Mouse (Mus musculus): ENCODE measurements around the gene Acin1.
A peak's percentile ranks its signal among the peaks of the same experiment; 100 is the strongest.

Gene Acin1

DNA sequence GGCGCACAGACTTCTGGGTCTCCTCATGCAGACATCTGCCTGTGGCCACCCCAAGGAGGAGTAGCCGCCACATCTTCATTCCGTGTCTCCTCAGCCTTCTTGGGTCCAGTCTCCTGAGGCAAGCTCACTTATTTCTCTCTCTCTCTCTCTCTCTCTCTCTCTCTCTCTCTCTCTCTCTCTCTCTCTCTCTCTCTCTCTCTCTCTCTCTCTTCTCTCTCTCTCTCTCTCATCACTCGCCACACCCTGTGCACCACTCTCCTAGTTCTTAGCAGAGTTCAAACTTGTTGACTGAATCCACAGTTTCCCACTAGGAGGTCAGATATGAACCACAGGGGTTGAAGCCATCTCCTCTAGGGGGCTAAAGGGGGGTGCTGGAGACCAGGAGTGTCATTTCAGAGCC, 12.0 kb upstream of the Acin1 start, which contains the start of gene Gm29776:
Gene Gm29776 (minus strand): TSS at position 101 of the 400 bp plus-strand sequence.
- DNase-seq (ENCODE audit: low read depth, low spot score) = no peak

DNA sequence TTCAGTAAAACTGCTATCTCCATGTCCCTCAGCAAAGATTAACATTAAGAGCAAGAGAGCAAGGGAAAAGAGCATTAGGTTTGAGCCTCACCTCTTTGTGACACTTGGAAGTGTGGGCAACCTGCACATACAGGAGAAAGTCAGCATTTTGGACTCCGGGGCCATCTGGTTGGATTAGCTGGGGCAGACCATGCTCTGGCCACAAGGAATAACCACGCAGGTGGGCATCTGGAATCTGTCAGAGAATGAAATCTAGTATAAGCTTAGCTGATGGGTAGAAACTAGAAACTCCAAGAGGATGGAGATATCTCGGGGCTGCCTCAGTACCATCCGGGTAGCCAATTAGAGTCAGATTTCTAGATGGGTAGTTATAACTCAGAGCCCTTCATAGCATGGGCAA, 10.0 kb upstream of the Acin1 start:
- DNase-seq (ENCODE audit: low read depth, low spot score) = no peak

DNA sequence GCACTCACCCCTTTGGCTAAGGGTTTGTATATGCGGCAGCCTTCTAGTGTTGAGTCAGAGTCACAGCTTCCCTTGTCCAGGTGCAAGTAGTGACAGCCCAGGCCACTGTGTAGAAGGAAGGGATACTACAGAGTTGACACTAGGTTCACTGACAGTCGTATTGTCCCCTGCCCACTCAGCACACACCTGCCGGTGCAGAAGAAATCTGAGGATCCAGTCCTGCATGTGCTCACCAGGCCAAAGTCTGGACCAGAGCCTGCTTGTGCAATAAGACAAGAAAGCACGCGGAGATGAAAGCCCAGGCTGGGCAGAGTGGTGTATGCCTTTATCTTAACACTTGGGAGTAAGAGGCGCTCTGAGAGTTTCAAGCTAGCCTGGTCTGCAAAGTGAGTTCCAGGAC, 8.3 kb upstream of the Acin1 start:
- no peak for DNase-seq (ENCODE audit: low read depth, low spot score)

GRCm38 (mm10) chr14:54687251-54687650, 520 bp upstream of the Acin1 start:
- no peak for DNase-seq (ENCODE audit: low read depth, low spot score)

DNA sequence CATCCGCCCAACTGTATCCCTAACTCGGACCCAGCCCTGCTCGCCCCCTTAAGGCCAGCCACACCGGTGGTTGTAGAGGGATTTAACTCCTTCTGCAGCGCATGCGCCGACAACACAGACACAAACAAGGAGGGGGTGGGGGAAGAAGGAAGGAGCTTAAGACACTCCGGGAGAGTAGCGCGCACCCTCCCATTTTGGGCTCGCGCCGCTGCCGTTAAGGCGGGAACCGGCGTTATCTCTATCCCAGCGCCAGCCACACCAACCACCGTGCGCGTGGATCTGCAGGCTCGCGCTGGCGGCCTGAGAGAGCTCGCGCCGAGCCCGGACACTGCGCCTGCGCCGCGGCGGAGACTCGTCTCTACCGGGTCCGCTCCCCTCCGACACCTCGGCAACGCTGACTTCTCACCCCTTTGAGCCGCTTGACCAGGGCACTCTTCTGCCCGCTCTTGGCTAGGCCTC, 639 bp downstream of the Acin1 start, which contains the start of gene 1700123O20Rik:
Gene 1700123O20Rik (plus strand): TSS at position 154 of the 459 bp plus-strand sequence.
- DNase-seq (ENCODE audit: low read depth, low spot score) = peak; percentile 85

DNA sequence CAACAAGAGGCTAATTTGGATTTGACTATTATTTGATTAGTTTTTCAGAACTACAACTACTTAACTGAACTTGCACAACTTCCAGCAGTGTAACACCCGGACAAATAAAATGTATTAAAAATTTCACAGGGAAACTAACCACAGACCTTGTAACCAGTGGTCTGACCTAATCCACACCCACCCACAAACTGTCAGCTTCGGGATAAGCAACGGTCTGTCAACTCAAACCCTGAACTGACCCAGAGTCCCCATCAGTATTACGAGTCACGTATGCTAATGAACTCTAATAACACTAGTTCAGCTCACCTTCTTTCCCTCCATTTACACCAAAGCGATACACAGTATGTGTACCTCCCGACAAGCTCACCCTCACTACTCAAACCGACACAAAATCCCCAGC, 1.3 kb downstream of the Acin1 start:
- no peak for DNase-seq (ENCODE audit: low read depth, low spot score)

DNA sequence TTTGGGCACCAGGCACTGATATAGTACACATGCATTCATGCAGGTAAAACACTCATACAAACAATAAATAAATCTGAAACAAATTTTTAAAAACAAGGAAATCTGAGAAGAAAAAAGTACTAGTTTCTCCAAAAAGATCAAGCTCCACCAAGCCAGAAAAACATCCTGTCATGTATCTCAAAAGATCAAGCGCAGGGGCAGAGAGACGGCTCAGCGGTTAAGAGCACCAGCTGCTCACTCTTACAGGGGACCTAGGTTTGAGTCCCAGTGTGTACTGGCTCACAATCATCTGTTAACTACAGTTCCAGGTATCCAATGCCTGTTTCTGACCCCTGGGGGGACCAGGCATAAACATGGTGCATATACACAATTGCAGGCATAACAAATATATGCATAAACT, 4.3 kb downstream of the Acin1 start:
- no peak for DNase-seq (ENCODE audit: low read depth, low spot score)

DNA sequence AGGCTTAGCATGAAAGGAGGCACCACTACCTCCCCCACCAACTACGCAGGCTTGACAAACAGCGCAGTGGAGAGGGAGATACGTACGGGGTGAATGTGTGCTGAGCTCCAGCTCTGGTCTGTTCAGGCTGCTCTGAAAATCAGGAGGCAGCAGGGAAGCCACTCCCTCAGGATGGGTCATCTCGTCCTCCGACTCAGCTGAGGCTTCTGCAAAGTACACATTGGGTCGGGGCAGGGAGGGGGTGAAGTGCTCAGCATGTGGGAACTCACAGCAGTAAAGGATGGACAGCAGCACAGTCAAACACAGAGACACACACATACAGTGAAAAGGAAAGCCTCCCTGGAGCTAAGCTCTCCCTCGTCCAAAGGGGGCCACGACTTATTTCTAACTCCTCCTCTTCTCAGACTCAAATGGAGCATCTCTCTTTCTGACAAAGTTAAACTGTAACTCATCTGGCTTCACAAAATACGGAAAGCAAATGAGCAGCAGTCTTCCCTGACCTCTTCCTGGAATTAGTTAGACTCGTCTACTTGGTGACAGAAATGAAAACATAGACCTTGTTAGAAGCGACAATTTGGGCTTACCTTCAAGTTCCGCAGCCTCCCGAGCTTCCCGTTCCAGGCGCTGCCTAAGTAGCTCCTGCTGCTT, 8.0 kb downstream of the Acin1 start:
- no peak for DNase-seq (ENCODE audit: low read depth, low spot score)

DNA sequence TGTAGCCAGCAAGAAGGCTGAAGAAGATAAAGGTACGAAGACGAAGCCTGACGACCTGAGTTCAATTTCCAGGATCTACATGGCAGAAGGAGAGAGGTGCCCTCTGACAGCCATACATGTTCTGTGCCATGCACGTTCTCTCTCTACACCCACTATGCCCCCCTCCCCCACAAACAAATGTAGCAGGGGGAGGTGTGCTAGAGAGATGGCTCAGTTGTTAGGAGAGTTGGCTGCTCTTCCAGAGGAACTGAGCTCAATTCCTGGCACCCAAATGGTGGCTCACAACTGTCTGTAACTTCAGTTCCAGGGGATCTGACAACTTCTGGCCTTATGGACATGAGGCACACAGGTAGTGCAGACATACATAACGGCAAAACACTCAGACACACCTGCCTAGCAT, 10.4 kb downstream of the Acin1 start:
- DNase-seq (ENCODE audit: low read depth, low spot score) = no peak

DNA sequence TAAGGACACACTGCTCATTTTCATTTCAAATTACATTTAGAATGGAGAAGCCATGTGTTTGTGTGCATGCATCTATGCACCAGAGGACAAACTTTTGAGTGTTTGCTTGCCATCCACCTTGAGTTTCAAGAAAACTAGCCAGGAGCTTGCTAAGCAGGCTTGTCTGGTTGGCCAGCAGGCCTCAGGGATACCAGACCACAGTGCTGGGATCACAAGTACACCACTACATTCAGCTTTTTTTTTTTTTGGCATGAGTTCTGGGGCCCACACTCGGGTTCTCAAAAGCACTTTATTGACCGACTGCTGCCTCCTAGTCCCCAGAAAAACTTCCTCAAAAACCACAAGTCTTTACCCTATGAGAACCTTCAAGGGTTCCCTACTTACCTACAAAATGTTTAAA, 12.4 kb downstream of the Acin1 start:
- no peak for DNase-seq (ENCODE audit: low read depth, low spot score)

DNA sequence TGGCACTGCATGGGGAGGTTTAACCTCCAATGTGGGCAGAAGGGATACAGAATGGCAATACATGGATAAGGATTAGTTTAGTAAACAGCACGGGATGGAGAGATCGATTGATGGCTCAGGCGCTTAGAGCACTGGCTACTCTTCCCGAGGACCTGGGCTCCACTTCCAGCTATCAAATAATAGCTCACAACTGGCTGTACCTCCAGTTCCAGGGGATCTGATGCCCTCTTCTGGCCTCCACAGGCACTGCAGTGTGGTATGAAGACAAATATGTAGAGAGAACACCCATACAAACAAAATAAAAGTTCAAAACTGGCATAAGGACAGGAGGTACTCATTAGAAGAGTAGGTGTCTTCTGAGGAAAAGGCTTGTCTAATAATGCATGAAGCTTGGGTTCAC, 17.4 kb downstream of the Acin1 start:
- no peak for DNase-seq (ENCODE audit: low read depth, low spot score)

GRCm38 (mm10) chr14:54664477-54665222, 22.1 kb downstream of the Acin1 start:
- no peak for DNase-seq (ENCODE audit: low read depth, low spot score)

DNA sequence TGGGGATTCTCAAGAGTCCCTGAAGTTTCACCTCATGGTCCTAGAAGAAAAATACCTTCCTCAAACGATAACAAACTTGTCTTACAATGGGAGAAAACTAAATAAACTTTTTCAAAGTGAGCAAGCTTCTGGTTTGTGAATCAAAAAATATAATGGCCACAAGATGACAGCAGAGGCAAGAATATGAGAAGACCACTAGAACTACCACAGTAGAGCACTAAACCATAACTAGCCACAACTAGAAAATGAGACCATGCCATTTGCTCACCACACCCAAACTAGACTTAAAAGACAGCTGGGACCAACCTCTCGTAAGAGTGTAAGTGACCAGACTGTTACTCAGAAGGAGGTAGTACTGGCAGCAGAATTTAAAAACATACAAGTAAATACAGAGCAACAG, 26.7 kb downstream of the Acin1 start:
- DNase-seq (ENCODE audit: low read depth, low spot score) = no peak

GRCm38 (mm10) chr14:54653496-54653895, 33.2 kb downstream of the Acin1 start:
- peak; percentile 84 for DNase-seq (ENCODE audit: low read depth, low spot score)

GRCm38 (mm10) chr14:54652787-54653186, 33.9 kb downstream of the Acin1 start:
- no peak for DNase-seq (ENCODE audit: low read depth, low spot score)

GRCm38 (mm10) chr14:54651556-54651955, 35.2 kb downstream of the Acin1 start:
- no peak for DNase-seq (ENCODE audit: low read depth, low spot score)

GRCm38 (mm10) chr14:54650621-54651454, 35.9 kb downstream of the Acin1 start:
- DNase-seq (ENCODE audit: low read depth, low spot score) = peak; percentile 89

DNA sequence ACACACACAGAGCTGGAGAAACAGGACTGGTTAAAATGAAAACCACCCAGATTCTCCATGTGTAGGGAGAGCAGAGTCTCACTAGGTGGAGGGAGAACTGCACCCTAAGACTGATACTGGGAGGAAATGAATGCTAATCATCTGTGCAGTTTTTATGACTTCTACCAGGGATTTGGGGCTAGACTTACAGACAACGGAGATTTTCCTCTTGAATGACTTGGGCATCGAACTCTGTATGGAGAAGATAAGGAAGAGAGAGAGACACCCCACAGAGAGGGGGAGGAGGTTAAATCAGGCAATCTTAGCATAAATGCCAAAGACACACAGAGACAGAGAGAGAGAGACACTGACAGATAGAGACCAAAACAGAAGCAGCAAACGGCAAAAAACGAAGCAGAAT, 38.8 kb downstream of the Acin1 start:
- no peak for DNase-seq (ENCODE audit: low read depth, low spot score)

- no peak for DNase-seq (ENCODE audit: low read depth, low spot score)
Observed at GRCm38 (mm10) chr14:54646898-54647636, 39.7 kb downstream of the Acin1 start.

- no peak for DNase-seq (ENCODE audit: low read depth, low spot score)
Observed at GRCm38 (mm10) chr14:54646455-54646854, 40.3 kb downstream of the Acin1 start.

DNA sequence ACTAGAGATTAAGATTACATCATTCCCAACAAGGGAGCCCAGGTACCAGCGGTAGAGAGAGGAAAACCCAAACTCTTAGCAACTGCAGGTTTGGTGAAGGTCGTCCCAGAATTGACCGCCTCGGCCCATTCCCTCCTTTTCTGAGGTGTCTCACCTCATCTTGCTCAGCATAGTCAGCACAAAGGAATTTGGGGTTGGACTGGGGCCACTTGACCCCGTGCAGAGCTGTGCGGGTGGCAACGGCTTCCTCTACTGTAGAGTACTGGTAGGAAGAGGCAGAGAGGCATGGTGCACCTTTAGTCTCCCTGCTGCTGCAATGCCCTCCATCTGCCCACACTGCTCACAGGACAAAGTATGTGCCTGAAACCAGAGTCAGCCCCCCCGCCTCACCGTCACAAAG, 42.4 kb downstream of the Acin1 start:
- no peak for DNase-seq (ENCODE audit: low read depth, low spot score)

- no peak for DNase-seq (ENCODE audit: low read depth, low spot score)
Observed at GRCm38 (mm10) chr14:54643011-54643410, 43.7 kb downstream of the Acin1 start.
